Mouse (Mus musculus): ENCODE measurements at regions not wholly inside any gene's neighbourhood (a gene's known extent, or its start where the extent isn't known, plus 50 kb on each side); places are given as distances from the start of the nearest gene placed in this dataset.

DNA sequence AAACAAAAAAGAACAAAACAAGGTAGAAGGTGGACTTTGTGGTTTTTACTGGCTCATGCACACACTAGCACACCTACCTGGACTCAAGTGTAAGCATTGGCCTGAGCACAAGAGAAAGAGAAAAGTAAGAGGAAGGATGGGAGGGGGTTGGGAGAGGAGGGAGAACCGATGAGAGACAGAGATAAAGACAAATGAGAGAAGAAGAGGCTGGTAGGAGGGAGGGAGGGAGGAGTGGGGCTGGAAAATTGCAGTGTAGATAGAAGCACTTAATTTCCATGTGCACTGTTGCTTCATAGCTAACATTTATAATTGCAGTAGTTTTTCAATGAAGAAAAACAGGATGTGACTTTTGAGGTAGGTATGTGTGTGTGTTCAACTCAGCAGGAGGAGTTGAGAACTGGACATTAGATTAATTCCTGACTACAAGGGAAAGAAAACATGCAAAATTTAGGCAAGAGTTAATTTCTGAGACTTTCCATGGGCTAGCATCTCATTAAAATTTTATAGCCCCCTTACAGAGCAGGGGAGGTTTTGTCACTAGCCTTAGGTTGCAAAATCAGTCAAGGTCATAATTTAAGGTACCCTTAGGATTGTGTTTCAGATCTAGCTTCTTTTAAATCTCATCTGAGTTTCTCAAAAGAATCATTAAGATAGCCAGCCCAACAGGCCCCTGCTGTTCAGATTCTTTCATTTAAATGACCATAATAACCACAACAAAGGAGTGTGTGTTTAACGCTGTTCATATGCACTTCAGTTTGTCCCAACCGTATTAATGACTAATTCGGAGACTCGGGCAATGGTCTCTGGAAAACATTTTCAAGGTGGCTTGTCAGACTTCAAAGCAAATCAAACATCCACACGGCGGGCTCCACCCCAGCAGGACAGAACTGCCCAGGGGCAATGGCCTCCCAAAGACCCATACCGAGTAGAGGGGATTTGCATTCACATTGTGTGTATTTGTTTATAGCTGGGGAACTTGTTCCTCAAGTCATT is 788.3 kb downstream of the Robo1 start:
- Histone ChIP-seq H3K4me1 (ENCODE audit: control insufficient read depth, insufficient read depth, low read length) (peaks cover 13% of the 10 kb centered on the region; the same call in 1 of the 2 replicates), H3K4me3 (replicated peaks; ENCODE audit: low read depth, low read length) (no peak overlapping the region), H3K9ac (replicated peaks; ENCODE audit: low read length) (no peak overlapping the region), H3K4me2 (ENCODE audit: low read length) (peak overlapping the region; percentile 24; the same call in 1 of the 2 replicates), H3K36me3 (ENCODE audit: control insufficient read depth, insufficient read depth, low read length) (no peaks in the 10 kb centered on the region), H3K27me3 (ENCODE audit: control insufficient read depth, insufficient read depth, low read length) (no peaks in the 10 kb centered on the region), H3K9me3 (ENCODE audit: control insufficient read depth, low read length) (no peaks in the 10 kb centered on the region), H3K27ac (replicated peaks; ENCODE audit: low read depth, low read length) (no peak overlapping the region)
- 5% methylated on average over 8 of the region's 8 CpGs for WGBS
- DNase-seq: peak; percentile 55
- peak; percentile 67; the same call in 1 of the 2 replicates for ATAC-seq (ENCODE audit: low FRiP score, low TSS enrichment)

Measured in midbrain, embryonic 14.5 days (tissue).